Mouse (Mus musculus): Measurements from ENCODE around the gene Srsf7.
"Not testable (repeated sequence)": the region's sequence is repeated elsewhere in the genome, so short reads cannot be mapped to it uniquely, and the experiment has no call there.

Gene Srsf7

GRCm38 (mm10) chr17:80206671-80207581, at the start of gene Srsf7, which contains the start of gene Ttc39d:
Gene Srsf7, minus strand, starts transcription at chr17:80207307.
Gene Ttc39d, plus strand, starts transcription at chr17:80207460.
- ATAC-seq (ENCODE audit: low TSS enrichment), result peak; percentile 91

- ATAC-seq (ENCODE audit: low TSS enrichment), result peak; percentile 31; the same call in 1 of the 2 replicates
Observed at GRCm38 (mm10) chr17:80255208-80255607, 48.1 kb upstream of the Srsf7 start.

- no peak for ATAC-seq (ENCODE audit: low TSS enrichment)
Observed at GRCm38 (mm10) chr17:80254421-80254820, 47.3 kb upstream of the Srsf7 start.

- no peak for ATAC-seq (ENCODE audit: low TSS enrichment)
Observed at GRCm38 (mm10) chr17:80252757-80253525, 45.8 kb upstream of the Srsf7 start.

- ATAC-seq (ENCODE audit: low TSS enrichment), result no peak
Observed at GRCm38 (mm10) chr17:80243116-80243515, 36.0 kb upstream of the Srsf7 start.

GRCm38 (mm10) chr17:80241594-80241993, 34.5 kb upstream of the Srsf7 start:
- ATAC-seq (ENCODE audit: low TSS enrichment), result no peak

GRCm38 (mm10) chr17:80237475-80237874, 30.4 kb upstream of the Srsf7 start:
- no peak for ATAC-seq (ENCODE audit: low TSS enrichment)

GRCm38 (mm10) chr17:80236805-80237204, 29.7 kb upstream of the Srsf7 start:
- no peak for ATAC-seq (ENCODE audit: low TSS enrichment)

- peak; percentile 67 for ATAC-seq (ENCODE audit: low TSS enrichment)
Observed at GRCm38 (mm10) chr17:80235477-80235876, 28.4 kb upstream of the Srsf7 start.

GRCm38 (mm10) chr17:80234376-80234775, 27.3 kb upstream of the Srsf7 start:
- ATAC-seq (ENCODE audit: low TSS enrichment), result no peak

- ATAC-seq (ENCODE audit: low TSS enrichment), result no peak
Observed at GRCm38 (mm10) chr17:80233844-80234243, 26.7 kb upstream of the Srsf7 start.

GRCm38 (mm10) chr17:80229396-80229795, 22.3 kb upstream of the Srsf7 start:
- no peak for ATAC-seq (ENCODE audit: low TSS enrichment)

- not testable (repeated sequence) for ATAC-seq (ENCODE audit: low TSS enrichment)
Observed at GRCm38 (mm10) chr17:80225142-80225541, 18.0 kb upstream of the Srsf7 start.

GRCm38 (mm10) chr17:80224326-80225116, 17.4 kb upstream of the Srsf7 start, which contains the start of gene Gemin6:
Gene Gemin6, plus strand, starts transcription at chr17:80224441.
- ATAC-seq (ENCODE audit: low TSS enrichment), result peak; percentile 100

GRCm38 (mm10) chr17:80223829-80224228, 16.7 kb upstream of the Srsf7 start:
- peak; percentile 71 for ATAC-seq (ENCODE audit: low TSS enrichment)

GRCm38 (mm10) chr17:80221890-80222628, 15.0 kb upstream of the Srsf7 start:
- ATAC-seq (ENCODE audit: low TSS enrichment), result no peak

GRCm38 (mm10) chr17:80221202-80221601, 14.1 kb upstream of the Srsf7 start:
- ATAC-seq (ENCODE audit: low TSS enrichment), result no peak

GRCm38 (mm10) chr17:80220131-80220530, 13.0 kb upstream of the Srsf7 start:
- ATAC-seq (ENCODE audit: low TSS enrichment), result no peak

- not testable (repeated sequence) for ATAC-seq (ENCODE audit: low TSS enrichment)
Observed at GRCm38 (mm10) chr17:80213998-80214397, 6.9 kb upstream of the Srsf7 start.

- ATAC-seq (ENCODE audit: low TSS enrichment), result peak; percentile 56
Observed at GRCm38 (mm10) chr17:80206301-80206670, 821 bp downstream of the Srsf7 start.

- no peak for ATAC-seq (ENCODE audit: low TSS enrichment)
Observed at GRCm38 (mm10) chr17:80205657-80206056, 1.4 kb downstream of the Srsf7 start.
